Mouse (Mus musculus): ENCODE results near the gene Pcyox1.
"Not testable (repeated sequence)": the region's sequence is repeated elsewhere in the genome, so short reads cannot be mapped to it uniquely, and the experiment has no call there.

Gene Pcyox1

GRCm38 (mm10) chr6:86397257-86397980, 465 bp upstream of the Pcyox1 start:
- DNase-seq (ENCODE audit: low spot score) = no peak

GRCm38 (mm10) chr6:86395969-86396368, 985 bp downstream of the Pcyox1 start:
- DNase-seq (ENCODE audit: low spot score) = no peak

GRCm38 (mm10) chr6:86395021-86395420, 1.9 kb downstream of the Pcyox1 start:
- no peak for DNase-seq (ENCODE audit: low spot score)

GRCm38 (mm10) chr6:86394078-86394720, 2.8 kb downstream of the Pcyox1 start:
- no peak for DNase-seq (ENCODE audit: low spot score)

GRCm38 (mm10) chr6:86393187-86393586, 3.8 kb downstream of the Pcyox1 start:
- DNase-seq (ENCODE audit: low spot score) = no peak

GRCm38 (mm10) chr6:86391326-86391725, 5.6 kb downstream of the Pcyox1 start:
- no peak for DNase-seq (ENCODE audit: low spot score)

GRCm38 (mm10) chr6:86388461-86388860, 8.5 kb downstream of the Pcyox1 start:
- no peak for DNase-seq (ENCODE audit: low spot score)

GRCm38 (mm10) chr6:86387313-86387712, 9.6 kb downstream of the Pcyox1 start:
- no peak for DNase-seq (ENCODE audit: low spot score)

- DNase-seq (ENCODE audit: low spot score) = no peak
Measured at GRCm38 (mm10) chr6:86385362-86386104, 11.4 kb downstream of the Pcyox1 start.

- no peak for DNase-seq (ENCODE audit: low spot score)
Measured at GRCm38 (mm10) chr6:86384692-86385091, 12.3 kb downstream of the Pcyox1 start.

- DNase-seq (ENCODE audit: low spot score) = no peak
Measured at GRCm38 (mm10) chr6:86383370-86383769, 13.6 kb downstream of the Pcyox1 start.

GRCm38 (mm10) chr6:86382551-86382950, 14.4 kb downstream of the Pcyox1 start:
- no peak for DNase-seq (ENCODE audit: low spot score)

GRCm38 (mm10) chr6:86380112-86380511, 16.8 kb downstream of the Pcyox1 start:
- not testable (repeated sequence) for DNase-seq (ENCODE audit: low spot score)

- DNase-seq (ENCODE audit: low spot score) = no peak
Measured at GRCm38 (mm10) chr6:86378341-86378740, 18.6 kb downstream of the Pcyox1 start.

GRCm38 (mm10) chr6:86373556-86373955, 23.4 kb downstream of the Pcyox1 start:
- no peak for DNase-seq (ENCODE audit: low spot score)

GRCm38 (mm10) chr6:86371950-86372516, 24.9 kb downstream of the Pcyox1 start:
- no peak for DNase-seq (ENCODE audit: low spot score)

- peak; percentile 87 for DNase-seq (ENCODE audit: low spot score)
Measured at GRCm38 (mm10) chr6:86371340-86371911, 25.5 kb downstream of the Pcyox1 start.

- no peak for DNase-seq (ENCODE audit: low spot score)
Measured at GRCm38 (mm10) chr6:86370764-86371339, 26.1 kb downstream of the Pcyox1 start, which contains the start of gene Snrpg. Snrpg (plus strand) TSS chr6:86371304.

GRCm38 (mm10) chr6:86370093-86370713, 26.8 kb downstream of the Pcyox1 start:
- no peak for DNase-seq (ENCODE audit: low spot score)

GRCm38 (mm10) chr6:86368479-86368878, 28.5 kb downstream of the Pcyox1 start:
- no peak for DNase-seq (ENCODE audit: low spot score)

GRCm38 (mm10) chr6:86366853-86367249, 30.1 kb downstream of the Pcyox1 start:
- DNase-seq (ENCODE audit: low spot score) = no peak
